In genomic region chr7:142668328-142668727, GRCm38 (mm10) we compare ENCODE assay signal across 20 mouse cellular contexts. TPM values are rescaled to one million over a fixed set of nuclear protein-coding genes. Genes with fewer than 3 reads are reported as not detected.
"Had no signal": no experiment of that assay in that cellular context is flagged by ENCODE, and none has a peak within 500 bp of the region (broad histone marks: within the 10 kb centered on the region; RNA-seq: fewer than 3 reads in every experiment).

No protein-coding gene starts in this region.

- H3K9ac ChIP-seq: kidney, embryonic 15.5 days; limb, embryonic 13.5 days; liver, embryonic 14.5 days; neural tube, embryonic 12.5 days had no signal

- H3K4me3 ChIP-seq: kidney, embryonic 15.5 days; limb, embryonic 13.5 days; myocyte; neural tube, embryonic 12.5 days had no signal

- DNase-seq: kidney, adult 2 months; kidney, postnatal 14 days; lung, adult 2 months; lung, postnatal 36 days; retina, postnatal 1 day; right cerebral cortex, postnatal 4 days; spleen, adult 18-20 months; thymus, adult 18-20 months; thymus, postnatal 14 days had no signal

- H3K4me2 ChIP-seq: kidney, embryonic 15.5 days; limb, embryonic 13.5 days; midbrain, embryonic 11.5 days; neural tube, embryonic 12.5 days had no signal

- H3K27ac ChIP-seq: kidney, embryonic 15.5 days; liver, embryonic 14.5 days; neural tube, embryonic 12.5 days had no signal

- ATAC-seq: lung, postnatal 0 days had no signal

RNA-seq across cellular contexts. Expression of gene Gm49394, which starts 1.4 kb away (rescaled TPM):
- total RNA-seq: liver, adult 2 months; megakaryocyte progenitor cell, adult 5-6 weeks had no signal
- polyA plus RNA-seq: kidney, adult 2 months; kidney, embryonic 15.5 days; large intestine, adult 2 months; liver, adult 2 months; lung, adult 2 months; lung, postnatal 0 days; midbrain, embryonic 11.5 days; neural tube, embryonic 12.5 days; stomach, embryonic 14.5 days had no signal

RNA-seq across cellular contexts. Expression of gene Igf2, which starts 1.7 kb away (rescaled TPM):
- total RNA-seq: megakaryocyte progenitor cell, adult 5-6 weeks had no signal
